Comparison of ENCODE assay signal across 8 mouse cellular contexts in the genomic region with DNA sequence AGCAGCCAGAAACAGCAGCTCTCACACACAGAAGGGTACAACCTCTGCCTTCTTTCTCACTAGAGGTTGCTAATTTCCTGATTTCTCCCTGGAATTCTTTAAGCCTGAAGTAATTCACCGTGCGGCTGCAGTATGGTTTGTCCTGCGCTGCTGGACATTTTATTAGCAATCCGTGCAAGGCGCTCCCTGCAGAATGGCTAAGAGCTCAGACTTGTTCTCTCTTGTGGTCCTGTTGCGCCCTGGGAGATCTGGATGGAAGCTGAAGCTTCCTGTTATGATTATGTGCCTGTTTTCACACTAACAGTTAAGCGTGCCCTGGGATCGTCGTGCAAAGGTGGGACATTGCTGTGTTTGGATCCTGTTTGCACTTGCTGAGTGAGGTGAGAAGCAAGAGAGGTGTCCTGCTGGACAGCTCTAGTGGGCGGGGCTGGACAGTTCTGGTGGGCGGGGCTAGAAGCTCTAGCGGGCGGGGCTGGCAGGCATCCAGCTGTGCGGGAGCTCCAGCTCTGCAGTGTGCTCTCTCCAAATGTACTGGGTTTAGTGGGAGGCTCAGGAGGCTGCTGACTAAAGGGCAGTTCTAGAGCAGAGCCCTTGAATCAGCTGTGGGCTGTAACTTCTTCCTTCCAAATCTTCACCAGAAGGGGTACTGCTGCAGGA.
DNase-seq lines count a peak whose midpoint lies in the region; ATAC-seq lines count a peak whose summit lies in the region.

No protein-coding gene starts in this region.

- DNase-seq in heart, postnatal 10 days, result peak; percentile 8 to 16
- peak; percentile 13 for DNase-seq in thymus, postnatal 4 days
- no peak for DNase-seq in thymus, postnatal 14 days
- peak; percentile 21 to 48 for DNase-seq in kidney, postnatal 25 days
- peak; percentile 40 for DNase-seq in testis, postnatal 14 days (ENCODE audit: low spot score)
- no peak for DNase-seq in heart, adult 8-10 months (ENCODE audit: low spot score)
- DNase-seq in frontal cortex, postnatal 25 days (ENCODE audit: low spot score in 2 of 2), result no peak

- no peak overlapping the region for H3K27ac ChIP-seq in heart, embryonic 12.5 days (ENCODE audit: poor library complexity, severe bottlenecking)

- no peaks in the 10 kb centered on the region for H3K27me3 ChIP-seq in heart, embryonic 12.5 days (replicated peaks)

- no peak for ATAC-seq in heart, embryonic 12.5 days (ENCODE audit: insufficient number of reproducible peaks, low FRiP score)

- no peak overlapping the region for H3K4me3 ChIP-seq in heart, embryonic 12.5 days

- no peak overlapping the region for H3K4me2 ChIP-seq in heart, embryonic 12.5 days

- 45% methylated on average over 14 of the region's 14 CpGs for WGBS in heart, embryonic 12.5 days

- H3K4me1 ChIP-seq in heart, embryonic 12.5 days (replicated peaks), result no peaks in the 10 kb centered on the region

- H3K36me3 ChIP-seq in heart, embryonic 12.5 days, result no peaks in the 10 kb centered on the region

- H3K9me3 ChIP-seq in heart, embryonic 12.5 days (replicated peaks), result 0 out of 2 replicates have a peak, but pooled peaks cover 8% of the 10 kb centered on the region

- intact Hi-C loops in heart, postnatal 10 days (cut with DNase I), result no loop called here

- no peak overlapping the region for H3K9ac ChIP-seq in heart, embryonic 12.5 days

Comparison
In these comparisons a context has a peak if more than half of its experiments do, and no peak if none do; other contexts are left out.
1. DNase-seq: peak in heart, postnatal 10 days (2 of 2), thymus, postnatal 4 days (single experiment), kidney, postnatal 25 days (2 of 2) and testis, postnatal 14 days (single experiment); none in thymus, postnatal 14 days (single experiment), heart, adult 8-10 months (single experiment) and frontal cortex, postnatal 25 days (0 of 2).